In the genomic region with DNA sequence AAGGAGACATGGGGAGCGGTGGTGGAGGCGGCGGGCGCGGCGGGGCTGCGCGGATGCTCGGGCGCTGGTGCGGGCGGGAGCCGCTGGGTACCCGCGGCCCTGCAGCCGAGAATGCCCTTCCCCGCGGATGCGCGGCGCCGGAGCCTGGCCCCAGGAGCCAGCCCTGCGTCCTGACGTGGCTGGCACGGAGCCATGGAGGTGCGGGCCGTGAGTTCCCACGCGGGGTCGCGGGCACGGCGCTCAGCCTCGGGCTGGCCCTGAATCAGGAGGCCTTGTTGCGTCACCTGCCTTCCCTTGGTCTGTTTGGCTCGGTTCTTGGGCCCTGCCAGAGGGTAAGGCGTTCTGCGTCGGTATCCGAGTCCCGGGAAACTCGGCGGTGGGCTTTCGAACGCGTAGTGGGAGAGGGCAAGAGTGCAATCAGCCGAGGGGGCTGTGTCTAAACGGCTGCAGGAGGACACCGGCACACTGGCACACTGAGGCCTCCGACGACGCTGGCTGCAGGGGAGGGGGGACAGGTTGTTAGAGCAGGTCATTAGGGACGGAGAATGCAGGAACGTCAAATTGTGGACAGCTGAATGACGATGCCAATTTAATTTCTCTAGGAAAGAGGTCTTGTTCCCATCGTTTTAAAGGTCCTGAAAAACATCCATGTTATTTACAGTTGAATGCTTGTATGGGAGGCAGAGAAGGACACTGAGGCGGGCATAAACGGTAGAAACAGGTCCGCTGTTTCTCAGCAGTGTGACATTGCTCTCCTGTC, we compare ENCODE assay signal across 8 mouse cellular contexts. TPM values are rescaled to one million over a fixed set of nuclear protein-coding genes. Genes with fewer than 3 reads are reported as not detected.
A peak's percentile ranks its signal among the peaks of the same experiment; 100 is the strongest.
DNase-seq lines count a peak whose midpoint lies in the region; ATAC-seq lines count a peak whose summit lies in the region.

No protein-coding gene starts in this region.

- H3K4me1 ChIP-seq in forebrain, embryonic 15.5 days = peaks cover 20% of the 10 kb centered on the region
- H3K4me1 ChIP-seq in hindbrain, embryonic 11.5 days (replicated peaks; ENCODE audit: control insufficient read depth, insufficient read depth, low read length) = 0 out of 2 replicates have a peak, but pooled peaks cover 2% of the 10 kb centered on the region
- H3K4me1 ChIP-seq in limb, embryonic 13.5 days = peaks cover 10% of the 10 kb centered on the region
- peaks cover 6% of the 10 kb centered on the region for H3K4me1 ChIP-seq in midbrain, embryonic 11.5 days (ENCODE audit: control insufficient read depth, insufficient read depth, low read length)

- peak; percentile 70 to 74 for DNase-seq in right cerebral cortex, postnatal 10 days (ENCODE audit: low spot score in 2 of 2)
- no peak for DNase-seq in right cerebral cortex, postnatal 36 days (ENCODE audit: low spot score in 2 of 2)
- DNase-seq in hindbrain, embryonic 11.5 days (ENCODE audit: low spot score) = peak; percentile 57
- peak; percentile 94 for DNase-seq in midbrain, embryonic 11.5 days (ENCODE audit: low spot score, missing footprints)
- DNase-seq in urinary bladder, postnatal 14 days (ENCODE audit: low spot score) = peak; percentile 17

- no peaks in the 10 kb centered on the region for H3K27me3 ChIP-seq in forebrain, embryonic 15.5 days
- H3K27me3 ChIP-seq in hindbrain, embryonic 11.5 days (ENCODE audit: control insufficient read depth, insufficient read depth, low read length) = no peaks in the 10 kb centered on the region
- H3K27me3 ChIP-seq in limb, embryonic 13.5 days = no peaks in the 10 kb centered on the region
- no peaks in the 10 kb centered on the region for H3K27me3 ChIP-seq in midbrain, embryonic 11.5 days (ENCODE audit: control insufficient read depth, insufficient read depth, low read length)

- peak overlapping the region; percentile 63 for H3K4me3 ChIP-seq in forebrain, embryonic 15.5 days
- peak overlapping the region; percentile 98 for H3K4me3 ChIP-seq in hindbrain, embryonic 11.5 days (ENCODE audit: low read depth, low read length)
- H3K4me3 ChIP-seq in limb, embryonic 13.5 days = peak overlapping the region; percentile 95
- peak overlapping the region; percentile 69 for H3K4me3 ChIP-seq in midbrain, embryonic 11.5 days (ENCODE audit: low read depth, low read length)

- under 1% methylated on average over 59 of the region's 59 CpGs for WGBS in forebrain, embryonic 15.5 days
- 3% methylated on average over 54 of the region's 59 CpGs for WGBS in hindbrain, embryonic 11.5 days
- WGBS in limb, embryonic 13.5 days = 3% methylated on average over 50 of the region's 59 CpGs
- 2% methylated on average over 58 of the region's 59 CpGs for WGBS in midbrain, embryonic 11.5 days

- H3K27ac ChIP-seq in forebrain, embryonic 15.5 days (replicated peaks) = peak overlapping the region; percentile 88
- peak overlapping the region; percentile 71 for H3K27ac ChIP-seq in hindbrain, embryonic 11.5 days (ENCODE audit: low read depth, low read length)
- H3K27ac ChIP-seq in limb, embryonic 13.5 days = peak overlapping the region; percentile 65
- peak overlapping the region; percentile 10; the same call in 1 of the 2 replicates for H3K27ac ChIP-seq in midbrain, embryonic 11.5 days (ENCODE audit: low read depth, low read length)

- ATAC-seq in cerebellum, adult (ENCODE audit: insufficient number of reproducible peaks, low FRiP score, low TSS enrichment) = peak; percentile 65; the same call in 1 of the 2 replicates
- ATAC-seq in forebrain, embryonic 15.5 days (replicated peaks) = peak; percentile 78
- peak; percentile 71 for ATAC-seq in hindbrain, embryonic 11.5 days (ENCODE audit: low FRiP score)
- peak; percentile 83 for ATAC-seq in limb, embryonic 13.5 days (ENCODE audit: low FRiP score, low read depth)
- ATAC-seq in midbrain, embryonic 11.5 days (ENCODE audit: low FRiP score) = peak; percentile 80

- no peaks in the 10 kb centered on the region for H3K36me3 ChIP-seq in forebrain, embryonic 15.5 days
- no peaks in the 10 kb centered on the region for H3K36me3 ChIP-seq in hindbrain, embryonic 11.5 days (ENCODE audit: control insufficient read depth, insufficient read depth, low read length)
- H3K36me3 ChIP-seq in limb, embryonic 13.5 days = no peaks in the 10 kb centered on the region
- H3K36me3 ChIP-seq in midbrain, embryonic 11.5 days (ENCODE audit: control insufficient read depth, insufficient read depth, low read length) = no peaks in the 10 kb centered on the region

- H3K9me3 ChIP-seq in forebrain, embryonic 15.5 days = no peaks in the 10 kb centered on the region
- H3K9me3 ChIP-seq in hindbrain, embryonic 11.5 days (ENCODE audit: control insufficient read depth, low read length) = no peaks in the 10 kb centered on the region
- no peaks in the 10 kb centered on the region for H3K9me3 ChIP-seq in limb, embryonic 13.5 days
- H3K9me3 ChIP-seq in midbrain, embryonic 11.5 days (ENCODE audit: control insufficient read depth, low read length) = no peaks in the 10 kb centered on the region

- peak overlapping the region; percentile 72 for H3K9ac ChIP-seq in forebrain, embryonic 15.5 days (replicated peaks)
- H3K9ac ChIP-seq in hindbrain, embryonic 11.5 days (ENCODE audit: low read depth, low read length) = peak overlapping the region; percentile 90
- peak overlapping the region; percentile 94 for H3K9ac ChIP-seq in limb, embryonic 13.5 days
- H3K9ac ChIP-seq in midbrain, embryonic 11.5 days (ENCODE audit: low read length) = peak overlapping the region; percentile 93

- H3K4me2 ChIP-seq in forebrain, embryonic 15.5 days (replicated peaks) = peak overlapping the region; percentile 66
- peak overlapping the region; percentile 86 for H3K4me2 ChIP-seq in hindbrain, embryonic 11.5 days (replicated peaks; ENCODE audit: low read depth, low read length)
- H3K4me2 ChIP-seq in limb, embryonic 13.5 days (replicated peaks) = peak overlapping the region; percentile 90
- H3K4me2 ChIP-seq in midbrain, embryonic 11.5 days = peak overlapping the region; percentile 90

RNA-seq across cellular contexts. Expression of gene Adar, which starts 0.6 kb away (rescaled TPM):
- 25.0 and 25.6 TPM in 2 replicates for polyA plus RNA-seq in forebrain, embryonic 15.5 days (2015; fragmentation: Nextera tagmentation; extraction: Ambion mirVana)
- polyA plus RNA-seq in hindbrain, embryonic 11.5 days (2014; fragmentation: Nextera tagmentation; extraction: Ambion mirVana) = 15.1 and 16.4 TPM in 2 replicates
- 11.2 and 12.4 TPM in 2 replicates for polyA plus RNA-seq in limb, embryonic 13.5 days (2015; fragmentation: Nextera tagmentation; extraction: Ambion mirVana)
- polyA plus RNA-seq in midbrain, embryonic 11.5 days (2014; fragmentation: Nextera tagmentation; extraction: Ambion mirVana) = 15.5 and 16.6 TPM in 2 replicates

RNA-seq across cellular contexts. Expression of gene Chrnb2, which starts 49.0 kb away (rescaled TPM):
- 25.9 and 26.8 TPM in 2 replicates for polyA plus RNA-seq in forebrain, embryonic 15.5 days (2015; fragmentation: Nextera tagmentation; extraction: Ambion mirVana)
- polyA plus RNA-seq in hindbrain, embryonic 11.5 days (2014; fragmentation: Nextera tagmentation; extraction: Ambion mirVana) = 12.0 and 17.7 TPM in 2 replicates
- 0.43 and 0.63 TPM in 2 replicates for polyA plus RNA-seq in limb, embryonic 13.5 days (2015; fragmentation: Nextera tagmentation; extraction: Ambion mirVana)
- 13.5 and 13.6 TPM in 2 replicates for polyA plus RNA-seq in midbrain, embryonic 11.5 days (2014; fragmentation: Nextera tagmentation; extraction: Ambion mirVana)

RNA-seq across cellular contexts. Expression of gene Ube2q1, which starts 58.0 kb away (rescaled TPM):
- polyA plus RNA-seq in forebrain, embryonic 15.5 days (2015; fragmentation: Nextera tagmentation; extraction: Ambion mirVana) = 13.3 and 13.4 TPM in 2 replicates
- polyA plus RNA-seq in hindbrain, embryonic 11.5 days (2014; fragmentation: Nextera tagmentation; extraction: Ambion mirVana) = 21.9 and 24.9 TPM in 2 replicates
- polyA plus RNA-seq in limb, embryonic 13.5 days (2015; fragmentation: Nextera tagmentation; extraction: Ambion mirVana) = 11.3 and 11.5 TPM in 2 replicates
- 20.4 and 22.7 TPM in 2 replicates for polyA plus RNA-seq in midbrain, embryonic 11.5 days (2014; fragmentation: Nextera tagmentation; extraction: Ambion mirVana)

Comparison
In these comparisons a context has a peak if more than half of its experiments do, and no peak if none do; other contexts are left out.
1. DNase-seq: peak in right cerebral cortex, postnatal 10 days (2 of 2), hindbrain, embryonic 11.5 days (single experiment), midbrain, embryonic 11.5 days (single experiment) and urinary bladder, postnatal 14 days (single experiment); none in right cerebral cortex, postnatal 36 days (0 of 2).
2. H3K27ac ChIP-seq: peak in every context shown above with its lines; median percentile 88 in forebrain, embryonic 15.5 days; 71 in hindbrain, embryonic 11.5 days; 65 in limb, embryonic 13.5 days; 10 in midbrain, embryonic 11.5 days.
3. Peak in every context shown above with its lines, with median percentiles within 50 percentile points of each other: ATAC-seq, H3K4me2 ChIP-seq, H3K4me3 ChIP-seq and H3K9ac ChIP-seq.